Mouse (Mus musculus): Measurements from ENCODE around the gene Psd.

GRCm38 (mm10) chr19:46303251-46304215, 23.4 kb downstream of the Psd start:
- no peak for TF ChIP-seq CTCF (IDR thresholded peaks at IDR 0.05; ENCODE audit: extremely low read depth, insufficient read depth, low read length)
- no peak for TF ChIP-seq POLR2A (IDR thresholded peaks at IDR 0.05; ENCODE audit: extremely low read depth, insufficient read depth, low read length)
